Mouse (Mus musculus): ENCODE data around the gene Limk2. TPM values are rescaled to one million over a fixed set of nuclear protein-coding genes. Genes with fewer than 3 reads are reported as not detected.
A peak's percentile ranks its signal among the peaks of the same experiment; 100 is the strongest.

The Limk2 gene
- polyA plus RNA-seq, 1 experiment from 2014 or later = 51.8 TPM

DNA sequence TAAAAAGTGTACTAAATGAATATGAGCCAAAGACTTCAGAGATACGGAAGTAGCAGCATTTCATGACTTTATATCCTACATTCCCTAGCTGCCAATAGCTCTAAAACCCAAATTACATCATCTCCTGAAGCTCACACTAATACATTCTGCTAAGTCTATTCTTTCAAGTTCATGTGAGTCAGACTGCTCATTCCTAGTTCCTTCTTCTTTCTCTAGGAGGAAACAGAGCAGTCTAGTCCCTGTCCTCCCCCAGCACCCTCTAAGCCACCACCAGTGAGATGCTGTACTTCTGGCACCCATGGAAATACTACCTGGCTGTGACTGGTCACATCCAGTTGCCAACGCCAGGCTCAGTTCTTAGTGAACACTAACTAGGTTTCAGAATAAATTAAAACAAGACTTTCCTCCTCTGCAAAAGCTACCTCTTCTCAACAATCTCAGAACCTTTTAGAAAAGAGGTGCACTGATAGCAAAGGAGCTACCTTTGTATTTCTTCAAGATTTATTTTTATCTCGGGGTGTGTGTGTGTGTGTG lies 18.8 kb upstream of the Limk2 start:
- 81% methylated on average over 3 of the region's 3 CpGs for WGBS
- Histone ChIP-seq H3K4me2 (ENCODE audit: low read depth, low read length, severe bottlenecking) (no peak overlapping the region), H3K27ac (ENCODE audit: low read depth, low read length) (no peak overlapping the region), H3K9ac (ENCODE audit: low read length) (no peak overlapping the region), H3K9me3 (ENCODE audit: control insufficient read depth, low read length) (no peaks in the 10 kb centered on the region), H3K36me3 (ENCODE audit: control insufficient read depth, insufficient read depth, low read length) (no peaks in the 10 kb centered on the region; the same call in 1 of the 2 replicates), H3K4me3 (ENCODE audit: low read depth, low read length) (no peak overlapping the region), H3K4me1 (replicated peaks; ENCODE audit: control insufficient read depth, insufficient read depth, low read length) (no peaks in the 10 kb centered on the region), H3K27me3 (ENCODE audit: control insufficient read depth, insufficient read depth, low read length) (no peaks in the 10 kb centered on the region)
- DNase-seq (ENCODE audit: low spot score) (no peak), ATAC-seq (replicated peaks; ENCODE audit: low FRiP score) (no peak)

DNA sequence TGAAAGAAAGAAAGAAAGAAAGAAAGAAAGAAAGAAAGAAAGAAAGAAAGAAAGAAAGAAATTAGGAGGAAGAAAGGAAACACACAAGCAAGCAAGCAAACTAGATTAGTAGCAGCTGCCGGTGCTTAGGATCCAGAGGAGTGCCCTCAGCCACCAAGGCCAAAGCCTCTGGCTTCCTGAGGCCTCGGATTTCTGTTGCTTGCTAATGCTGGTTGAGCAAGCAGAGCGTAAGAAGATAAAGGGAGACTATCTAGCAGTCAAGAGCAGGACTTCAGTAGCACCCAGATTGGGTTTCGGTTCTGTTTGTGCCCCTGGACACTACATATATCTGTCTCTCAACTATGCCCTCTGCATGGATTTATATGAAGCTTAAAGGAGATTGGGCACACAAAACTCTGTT lies 13.3 kb upstream of the Limk2 start:
- H3K9ac ChIP-seq (ENCODE audit: low read length) = no peak overlapping the region
- no peak overlapping the region for H3K4me3 ChIP-seq (ENCODE audit: low read depth, low read length)
- H3K4me2 ChIP-seq (ENCODE audit: low read depth, low read length, severe bottlenecking) = no peak overlapping the region
- ATAC-seq (replicated peaks; ENCODE audit: low FRiP score) (no peak), DNase-seq (ENCODE audit: low spot score) (no peak)
- no peaks in the 10 kb centered on the region for H3K27me3 ChIP-seq (ENCODE audit: control insufficient read depth, insufficient read depth, low read length)
- H3K9me3 ChIP-seq (ENCODE audit: control insufficient read depth, low read length) = no peaks in the 10 kb centered on the region
- no peaks in the 10 kb centered on the region for H3K4me1 ChIP-seq (replicated peaks; ENCODE audit: control insufficient read depth, insufficient read depth, low read length)
- WGBS = 86% methylated on average over 4 of the region's 4 CpGs
- no peaks in the 10 kb centered on the region; the same call in 1 of the 2 replicates for H3K36me3 ChIP-seq (ENCODE audit: control insufficient read depth, insufficient read depth, low read length)
- H3K27ac ChIP-seq (ENCODE audit: low read depth, low read length) = no peak overlapping the region

DNA sequence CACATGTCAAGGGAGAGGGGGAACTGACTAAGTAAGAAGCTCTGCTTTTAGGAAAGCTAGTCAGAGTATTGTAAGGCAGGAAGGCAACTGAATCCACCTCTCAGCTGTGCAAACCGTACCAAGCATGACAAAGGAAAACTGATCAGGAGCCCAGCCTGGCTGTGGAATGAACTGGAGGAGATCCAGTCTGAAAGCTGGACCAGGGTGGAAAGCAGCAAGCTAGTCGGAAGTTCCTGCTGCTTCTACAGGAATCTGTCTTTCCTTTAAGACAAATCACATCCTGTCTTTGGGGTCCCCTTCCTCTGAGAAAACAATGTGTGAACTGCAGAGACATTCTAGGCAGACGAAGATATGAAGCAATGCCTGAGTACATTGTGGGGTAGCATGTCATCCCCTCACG lies 9.8 kb upstream of the Limk2 start:
- ATAC-seq (replicated peaks; ENCODE audit: low FRiP score) = no peak
- H3K4me2 ChIP-seq (ENCODE audit: low read depth, low read length, severe bottlenecking) = no peak overlapping the region
- H3K4me3 ChIP-seq (ENCODE audit: low read depth, low read length) = no peak overlapping the region
- H3K4me1 ChIP-seq (replicated peaks; ENCODE audit: control insufficient read depth, insufficient read depth, low read length) = no peaks in the 10 kb centered on the region
- no peaks in the 10 kb centered on the region; the same call in 1 of the 2 replicates for H3K36me3 ChIP-seq (ENCODE audit: control insufficient read depth, insufficient read depth, low read length)
- WGBS = 90% methylated on average over 4 of the region's 4 CpGs
- no peaks in the 10 kb centered on the region for H3K27me3 ChIP-seq (ENCODE audit: control insufficient read depth, insufficient read depth, low read length)
- no peaks in the 10 kb centered on the region for H3K9me3 ChIP-seq (ENCODE audit: control insufficient read depth, low read length)
- no peak for DNase-seq (ENCODE audit: low spot score)
- H3K27ac ChIP-seq (ENCODE audit: low read depth, low read length) = no peak overlapping the region
- H3K9ac ChIP-seq (ENCODE audit: low read length) = no peak overlapping the region

DNA sequence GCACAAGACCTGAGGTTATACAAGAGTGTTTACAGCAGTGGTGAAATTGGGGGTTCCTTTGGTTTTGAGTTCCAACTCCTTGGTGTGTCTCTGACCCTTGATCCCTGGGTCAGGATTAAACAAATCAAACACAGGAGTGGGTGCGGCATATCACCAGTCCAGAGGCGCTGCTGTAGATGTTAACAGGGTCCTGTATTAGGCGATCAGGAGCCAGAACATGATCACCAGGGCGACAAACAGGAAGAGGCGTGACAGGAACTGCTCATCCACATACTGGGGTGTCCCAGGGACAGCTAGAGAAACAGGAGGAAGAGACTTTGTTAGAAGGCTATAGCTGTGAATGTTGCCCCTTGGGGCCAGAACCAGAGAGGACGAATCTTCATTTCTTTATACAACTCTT lies 8.8 kb upstream of the Limk2 start:
- Histone ChIP-seq H3K27ac (ENCODE audit: low read depth, low read length) (no peak overlapping the region), H3K4me3 (ENCODE audit: low read depth, low read length) (no peak overlapping the region), H3K36me3 (ENCODE audit: control insufficient read depth, insufficient read depth, low read length) (no peaks in the 10 kb centered on the region), H3K27me3 (ENCODE audit: control insufficient read depth, insufficient read depth, low read length) (no peaks in the 10 kb centered on the region), H3K4me2 (ENCODE audit: low read depth, low read length, severe bottlenecking) (no peak overlapping the region), H3K9ac (ENCODE audit: low read length) (no peak overlapping the region), H3K4me1 (replicated peaks; ENCODE audit: control insufficient read depth, insufficient read depth, low read length) (no peaks in the 10 kb centered on the region), H3K9me3 (ENCODE audit: control insufficient read depth, low read length) (no peaks in the 10 kb centered on the region)
- 81% methylated on average over 6 of the region's 6 CpGs for WGBS
- no peak for ATAC-seq (replicated peaks; ENCODE audit: low FRiP score)
- no peak for DNase-seq (ENCODE audit: low spot score)

DNA sequence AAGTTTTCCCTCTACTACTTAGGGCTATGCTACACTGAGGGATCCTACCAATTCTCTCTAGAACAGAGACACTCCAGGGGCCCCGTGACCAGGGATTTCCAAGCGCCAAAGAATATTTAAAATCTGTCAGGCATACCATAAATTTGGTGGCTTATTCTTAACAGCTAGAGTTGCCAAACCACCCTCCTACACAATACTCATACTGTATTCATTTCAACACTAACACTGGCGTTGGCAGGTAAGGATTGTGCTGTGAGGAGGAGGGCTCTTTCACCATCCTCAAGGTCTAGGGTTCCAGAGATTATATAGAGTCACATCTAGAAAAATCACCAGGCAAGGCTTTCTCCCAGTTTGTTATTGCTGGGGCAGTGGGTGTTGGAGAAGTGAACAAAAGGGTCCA lies 7.4 kb upstream of the Limk2 start:
- no peaks in the 10 kb centered on the region for H3K4me1 ChIP-seq (replicated peaks; ENCODE audit: control insufficient read depth, insufficient read depth, low read length)
- no peak overlapping the region for H3K4me3 ChIP-seq (ENCODE audit: low read depth, low read length)
- no peaks in the 10 kb centered on the region for H3K36me3 ChIP-seq (ENCODE audit: control insufficient read depth, insufficient read depth, low read length)
- H3K9ac ChIP-seq (ENCODE audit: low read length) = no peak overlapping the region
- no peaks in the 10 kb centered on the region for H3K9me3 ChIP-seq (ENCODE audit: control insufficient read depth, low read length)
- no peak overlapping the region for H3K27ac ChIP-seq (ENCODE audit: low read depth, low read length)
- no peak overlapping the region for H3K4me2 ChIP-seq (ENCODE audit: low read depth, low read length, severe bottlenecking)
- 92% methylated on average over 3 of the region's 3 CpGs for WGBS
- H3K27me3 ChIP-seq (ENCODE audit: control insufficient read depth, insufficient read depth, low read length) = no peaks in the 10 kb centered on the region
- DNase-seq (ENCODE audit: low spot score) (no peak), ATAC-seq (replicated peaks; ENCODE audit: low FRiP score) (no peak)

DNA sequence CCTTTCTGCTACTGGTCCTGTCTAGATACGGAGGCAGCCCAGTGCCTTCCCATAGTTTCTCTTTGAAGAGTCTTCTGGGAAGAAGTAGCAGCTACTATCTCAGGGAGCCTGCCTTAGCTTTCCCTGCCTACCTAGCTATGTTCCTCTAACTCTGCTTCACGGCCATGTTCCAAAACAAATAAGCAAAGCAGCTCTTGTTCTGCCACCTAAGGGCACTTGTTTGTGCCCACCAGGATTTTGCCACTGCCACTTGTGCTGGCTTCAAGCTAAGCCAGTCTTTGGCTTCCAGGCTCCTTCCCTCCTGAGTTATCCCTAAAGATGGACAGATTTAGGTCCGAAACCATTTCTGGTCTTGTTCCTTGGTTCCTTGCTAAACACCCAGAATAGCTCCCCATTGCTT lies 3.1 kb upstream of the Limk2 start:
- Histone ChIP-seq H3K27me3 (ENCODE audit: control insufficient read depth, insufficient read depth, low read length) (no peaks in the 10 kb centered on the region), H3K9me3 (ENCODE audit: control insufficient read depth, low read length) (no peaks in the 10 kb centered on the region), H3K4me1 (replicated peaks; ENCODE audit: control insufficient read depth, insufficient read depth, low read length) (no peaks in the 10 kb centered on the region; the same call in 1 of the 2 replicates), H3K4me2 (ENCODE audit: low read depth, low read length, severe bottlenecking) (no peak overlapping the region), H3K4me3 (ENCODE audit: low read depth, low read length) (no peak overlapping the region), H3K27ac (ENCODE audit: low read depth, low read length) (no peak overlapping the region), H3K9ac (ENCODE audit: low read length) (no peak overlapping the region), H3K36me3 (ENCODE audit: control insufficient read depth, insufficient read depth, low read length) (no peaks in the 10 kb centered on the region)
- no peak for ATAC-seq (replicated peaks; ENCODE audit: low FRiP score)
- 73% methylated on average over 3 of the region's 3 CpGs for WGBS
- DNase-seq (ENCODE audit: low spot score) = no peak

DNA sequence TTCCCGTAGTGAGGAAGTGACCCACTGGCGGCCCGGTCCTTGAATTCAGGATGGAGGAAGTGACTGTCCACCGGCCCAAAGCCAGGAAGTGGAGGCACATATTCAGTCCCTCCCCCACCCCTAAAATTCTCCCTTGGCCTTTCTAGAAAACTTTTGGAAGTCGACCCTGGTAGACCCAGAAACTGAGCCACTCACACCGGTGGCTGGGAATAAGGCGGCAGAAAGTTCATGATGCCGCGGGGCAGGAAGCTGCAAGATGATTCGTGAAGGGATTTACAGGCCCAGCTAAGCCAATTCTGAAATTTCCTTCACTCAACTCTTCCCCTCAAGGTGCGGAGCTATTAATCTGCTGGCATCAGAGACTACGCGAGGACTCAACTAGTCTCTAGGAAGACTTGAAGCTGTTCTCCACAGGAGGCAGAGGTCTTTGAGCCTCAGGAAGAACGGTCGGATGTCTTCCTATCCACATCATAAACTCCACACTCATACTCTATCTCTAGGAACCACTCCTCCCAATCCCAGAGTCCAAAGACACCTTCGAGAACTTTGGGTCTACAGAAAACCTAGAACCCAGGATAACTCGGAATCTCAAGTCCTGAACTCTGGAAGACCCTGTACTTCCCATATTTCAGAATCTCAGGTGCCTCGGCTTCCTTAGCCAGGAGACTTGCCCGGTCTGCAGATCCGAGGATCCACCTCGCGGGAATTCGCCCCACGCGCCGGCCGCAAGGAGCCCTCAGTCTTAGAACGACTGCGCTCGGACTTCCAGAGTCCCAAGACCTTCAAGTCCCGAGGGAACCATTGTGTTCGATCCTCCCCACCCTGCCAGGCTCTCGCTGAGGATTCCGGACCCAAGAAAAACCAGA lies 625 bp downstream of the Limk2 start:
- H3K9me3 ChIP-seq (ENCODE audit: control insufficient read depth, low read length) = no peaks in the 10 kb centered on the region
- H3K4me3 ChIP-seq (ENCODE audit: low read depth, low read length) = peak overlapping the region; percentile 71
- no peaks in the 10 kb centered on the region for H3K27me3 ChIP-seq (ENCODE audit: control insufficient read depth, insufficient read depth, low read length)
- H3K27ac ChIP-seq (ENCODE audit: low read depth, low read length) = 0 out of 2 replicates have a peak overlapping the region, but pooled peaks have one; percentile 13
- ATAC-seq (replicated peaks; ENCODE audit: low FRiP score) = peak; percentile 6; the same call in 1 of the 2 replicates
- 7% methylated on average over 34 of the region's 34 CpGs for WGBS
- H3K4me1 ChIP-seq (replicated peaks; ENCODE audit: control insufficient read depth, insufficient read depth, low read length) = no peaks in the 10 kb centered on the region; the same call in 1 of the 2 replicates
- H3K36me3 ChIP-seq (ENCODE audit: control insufficient read depth, insufficient read depth, low read length) = no peaks in the 10 kb centered on the region
- DNase-seq (ENCODE audit: low spot score) = no peak
- H3K4me2 ChIP-seq (ENCODE audit: low read depth, low read length, severe bottlenecking) = peak overlapping the region; percentile 71
- peak overlapping the region; percentile 82 for H3K9ac ChIP-seq (ENCODE audit: low read length)

DNA sequence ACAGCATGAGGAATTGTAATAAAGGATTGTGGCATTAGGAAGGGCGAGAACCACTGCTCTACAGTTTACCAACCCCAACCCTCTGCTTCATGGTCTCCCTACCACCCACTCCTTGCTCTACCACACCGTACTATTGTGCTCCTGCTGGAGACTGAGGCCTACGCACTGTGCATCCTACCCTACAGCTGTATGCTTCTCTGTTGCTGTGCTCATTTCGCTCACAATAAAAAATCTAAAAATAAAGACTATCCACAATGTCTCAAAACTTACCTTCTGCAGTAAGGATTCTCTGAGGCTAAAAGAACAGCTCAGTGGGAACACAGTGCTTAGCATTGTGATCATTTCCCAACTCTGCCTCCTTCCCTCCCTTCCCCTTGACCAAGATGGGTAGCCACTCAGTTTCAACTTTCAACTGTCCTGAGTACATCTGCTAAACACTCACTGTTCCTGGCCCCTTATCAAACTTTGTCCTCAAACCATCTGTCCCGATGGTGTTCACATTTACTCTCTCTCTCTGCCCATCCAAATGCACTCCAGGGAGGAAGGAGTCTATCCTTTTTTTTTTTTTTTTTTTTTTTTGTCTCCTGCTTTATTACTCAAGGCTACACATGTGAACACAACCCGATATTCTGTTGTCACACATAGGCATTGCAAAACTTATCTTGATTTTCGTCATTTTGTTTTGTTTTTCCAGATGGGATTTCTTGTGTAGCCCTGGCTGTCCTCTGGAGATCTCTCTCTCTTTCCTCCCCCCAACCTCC lies 4.5 kb downstream of the Limk2 start:
- H3K4me2 ChIP-seq (ENCODE audit: low read depth, low read length, severe bottlenecking) = no peak overlapping the region
- no peak overlapping the region for H3K27ac ChIP-seq (ENCODE audit: low read depth, low read length)
- ATAC-seq (replicated peaks; ENCODE audit: low FRiP score) (no peak), DNase-seq (ENCODE audit: low spot score) (no peak)
- no peak overlapping the region for H3K4me3 ChIP-seq (ENCODE audit: low read depth, low read length)
- no peaks in the 10 kb centered on the region for H3K27me3 ChIP-seq (ENCODE audit: control insufficient read depth, insufficient read depth, low read length)
- H3K9ac ChIP-seq (ENCODE audit: low read length) = no peak overlapping the region
- H3K9me3 ChIP-seq (ENCODE audit: control insufficient read depth, low read length) = no peaks in the 10 kb centered on the region
- H3K36me3 ChIP-seq (ENCODE audit: control insufficient read depth, insufficient read depth, low read length) = no peaks in the 10 kb centered on the region
- whole genome bisulfite sequencing = 90% methylated on average over 7 of the region's 7 CpGs
- H3K4me1 ChIP-seq (replicated peaks; ENCODE audit: control insufficient read depth, insufficient read depth, low read length) = no peaks in the 10 kb centered on the region; the same call in 1 of the 2 replicates

All from forebrain, embryonic 11.5 days (tissue).